Mouse (Mus musculus) heart, adult 2 months (tissue): ENCODE measurements around the gene Pakap.

ENCODE experiments used
- CTCF ChIP-seq: fragments of 200-600 bp; IDR thresholded peaks from 2 replicates; pipeline ENCODE4 v1.8.1; 2022; ENCODE audit warnings: antibody characterized with exemption, mild to moderate bottlenecking, moderate library complexity
- EP300 ChIP-seq: fragments of 200-500 bp; IDR thresholded peaks from 2 replicates; pipeline ENCODE4 v1.6.1; 2011; ENCODE audit warnings: low read depth, low read length, control low read depth; ENCODE audit not compliant: insufficient read depth
- POLR2A ChIP-seq: fragments of 200-500 bp; IDR thresholded peaks from 2 replicates; pipeline ENCODE4 v1.6.1; 2011; ENCODE audit warnings: mild to moderate bottlenecking, low read depth, low read length, control low read depth; ENCODE audit not compliant: insufficient read depth

- TF ChIP-seq POLR2A (no peak), CTCF (no peak), EP300 (no peak)
Observed at GRCm38 (mm10) chr4:57809449-57809848, 241.5 kb downstream of the Pakap start.
